Mouse (Mus musculus) cerebellum, postnatal 14 days (tissue): Measurements from ENCODE around the gene Satb2.

Experiments
- DNase-seq, 2 experiments: peaks; one replicate each; pipeline ENCODE4 v3.0.0; 2021; ENCODE audit warnings: mixed read lengths in 2 of 2

The Satb2 gene

DNA sequence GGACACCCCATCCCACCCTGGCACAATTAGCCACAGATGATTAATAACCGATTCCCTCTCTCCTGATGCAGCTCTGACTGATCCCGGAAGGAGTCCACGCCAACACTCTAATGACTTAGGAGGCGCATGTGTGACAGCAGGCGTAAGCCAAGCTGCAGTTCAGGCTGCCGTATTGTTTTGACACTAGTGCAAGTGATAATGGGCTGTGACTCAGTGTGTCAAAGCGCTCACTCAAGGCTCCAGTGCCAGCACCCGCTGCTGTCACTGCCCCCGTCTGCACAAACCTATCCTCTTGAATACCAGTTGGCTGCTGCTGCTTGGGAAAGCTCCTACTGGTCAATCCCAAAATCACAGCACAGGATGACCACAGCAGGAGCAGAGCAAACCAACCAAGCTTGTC lies 49.7 kb downstream of the Satb2 start:
- DNase-seq: peak; percentile 27 to 40

DNA sequence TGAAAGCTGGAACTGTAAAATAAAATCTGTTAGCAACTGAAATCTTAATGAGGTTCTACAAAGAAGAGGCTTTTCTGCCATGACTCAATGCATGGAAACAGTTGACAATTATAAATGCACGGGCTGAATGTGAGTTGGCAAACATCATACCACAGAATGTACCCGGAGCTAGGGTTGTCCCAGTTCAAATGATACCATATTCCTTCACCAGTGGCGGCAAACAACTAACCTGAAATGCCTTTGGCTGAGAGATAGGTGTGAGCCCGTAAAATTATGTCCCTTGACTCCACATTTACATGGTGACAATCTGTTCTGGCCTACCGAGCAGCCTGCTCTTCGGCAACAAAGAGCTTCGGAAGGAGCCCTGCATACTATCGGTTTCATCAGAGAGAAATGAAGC lies 58.0 kb downstream of the Satb2 start:
- no peak for DNase-seq

DNA sequence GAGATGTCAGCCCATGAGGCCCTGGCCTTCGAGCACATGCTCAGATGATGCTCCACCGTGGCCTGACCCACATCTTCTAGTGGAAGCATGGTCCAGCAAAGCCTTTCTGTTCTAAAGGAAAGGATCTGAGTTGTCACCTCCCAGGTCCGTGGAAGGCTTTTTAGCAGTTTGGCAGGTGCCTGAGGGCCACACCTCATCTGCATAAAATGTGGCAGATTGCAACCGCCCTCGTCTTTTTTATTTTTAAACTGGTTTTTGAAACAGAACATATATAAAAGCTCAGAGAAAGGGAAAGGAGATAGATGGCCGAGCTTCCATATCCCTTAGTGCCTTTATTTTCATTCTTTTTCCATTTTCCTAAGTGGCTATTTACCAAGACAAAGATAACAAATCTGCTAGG lies 64.2 kb downstream of the Satb2 start:
- DNase-seq: no peak

DNA sequence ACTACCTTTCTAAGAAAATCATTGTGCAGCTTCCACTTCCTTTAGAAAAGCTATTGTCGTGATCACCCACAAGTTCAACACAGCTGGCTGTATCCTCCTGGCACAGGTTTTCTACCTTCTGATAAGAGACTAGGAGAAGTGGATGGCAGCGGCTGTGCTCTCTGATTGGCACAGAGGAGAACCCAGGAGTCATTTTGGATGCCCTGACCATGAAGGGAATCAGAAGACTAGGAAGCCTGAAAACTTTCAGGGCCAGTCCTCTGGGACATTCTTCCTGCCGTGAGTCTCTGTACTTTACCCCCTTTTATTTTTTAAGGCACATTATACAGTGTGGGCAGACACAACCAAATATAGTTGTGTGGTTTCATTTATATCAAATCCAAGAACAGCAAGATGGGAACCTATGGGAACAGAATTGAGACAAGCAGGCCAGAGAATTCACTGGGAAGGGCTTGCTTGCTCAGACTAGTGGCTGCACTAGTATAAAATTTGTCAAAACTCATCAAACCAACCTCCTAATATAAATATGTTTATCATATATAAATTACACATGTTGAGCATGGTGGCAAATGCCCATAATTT lies 77.7 kb downstream of the Satb2 start:
- DNase-seq: no peak

DNA sequence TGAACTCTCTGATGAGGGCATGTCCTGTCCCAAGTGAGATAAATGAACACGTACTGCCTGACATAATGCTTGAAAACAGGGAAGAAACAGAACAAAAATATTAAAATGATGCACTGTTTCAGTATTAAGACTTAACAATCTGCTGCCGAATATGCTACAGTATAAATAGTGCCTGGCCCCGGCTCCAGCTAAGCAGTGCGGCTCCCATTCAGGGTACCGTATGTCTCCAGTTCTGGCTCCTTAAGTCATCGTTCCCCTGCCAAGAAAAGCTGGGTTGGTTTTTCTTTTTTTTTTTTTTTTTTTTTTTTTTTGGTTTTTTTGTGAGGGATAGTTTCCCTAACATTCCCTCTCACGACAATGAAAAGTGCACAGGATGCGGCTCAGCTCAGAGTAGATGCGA lies 78.3 kb downstream of the Satb2 start:
- DNase-seq: peak; percentile 19 to 24

- no peak for DNase-seq
Observed at GRCm38 (mm10) chr1:56898606-56899396, 79.6 kb downstream of the Satb2 start.

GRCm38 (mm10) chr1:56897492-56898180 lies 80.8 kb downstream of the Satb2 start:
- no peak for DNase-seq

DNA sequence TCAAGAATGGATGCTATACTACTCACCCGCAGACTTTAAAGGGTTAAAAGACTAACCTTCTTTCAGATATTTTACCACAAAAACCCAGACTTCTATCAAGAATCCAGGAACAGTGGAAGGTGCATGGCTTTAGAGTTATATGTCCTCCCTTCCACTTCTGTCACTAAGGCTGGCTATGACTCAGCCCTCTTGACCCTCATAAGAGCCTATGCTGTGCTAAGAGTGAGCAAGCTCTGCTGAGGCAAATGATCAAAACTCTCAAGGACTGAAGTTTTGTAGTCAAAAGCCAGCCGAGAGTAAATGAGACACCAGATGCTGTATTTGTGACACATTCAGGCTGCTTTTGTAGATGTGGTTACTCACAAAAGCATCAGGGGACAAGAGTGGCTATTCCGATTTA lies 81.8 kb downstream of the Satb2 start:
- no peak for DNase-seq

GRCm38 (mm10) chr1:56892766-56893165 lies 85.7 kb downstream of the Satb2 start:
- DNase-seq: no peak

DNA sequence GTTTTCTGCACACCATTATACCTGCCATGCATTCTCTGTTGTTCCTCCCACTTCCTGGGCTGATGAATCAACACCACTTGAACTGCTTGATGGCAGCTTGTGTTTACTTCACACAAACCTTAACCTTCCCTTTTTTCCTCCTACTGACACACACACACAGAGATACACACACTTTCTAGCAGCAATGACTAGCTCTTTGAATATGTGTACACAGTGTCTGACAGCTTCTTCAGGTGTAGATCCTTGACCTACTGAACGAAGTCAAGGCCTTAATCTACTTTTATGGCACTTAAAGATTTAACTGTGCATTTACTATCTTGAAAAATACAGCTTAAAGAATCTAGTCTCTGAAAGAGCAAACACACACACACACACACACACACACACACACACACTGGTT lies 89.5 kb downstream of the Satb2 start:
- DNase-seq: no peak

GRCm38 (mm10) chr1:56887524-56887923 lies 90.9 kb downstream of the Satb2 start:
- DNase-seq: no peak

DNA sequence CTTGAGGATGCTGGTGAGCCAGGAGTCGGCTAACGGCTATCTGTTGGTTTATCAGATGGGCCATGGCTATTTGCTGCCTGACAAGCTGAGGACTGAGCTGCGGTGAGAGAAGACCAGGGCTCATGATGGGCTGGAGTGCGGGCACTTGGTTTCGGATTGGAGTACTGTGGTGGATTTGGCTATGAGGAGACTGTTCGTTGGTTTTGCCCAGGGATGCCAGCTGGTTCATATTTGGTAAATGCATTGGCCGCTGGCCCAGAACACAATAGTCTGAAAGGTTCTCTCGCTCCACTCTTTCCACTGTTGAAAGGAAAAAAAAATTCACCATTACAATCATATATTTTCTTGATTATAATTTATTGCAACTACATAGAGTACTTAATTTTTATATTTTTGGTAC lies 107.0 kb downstream of the Satb2 start:
- peak; percentile 42 to 49 for DNase-seq

DNA sequence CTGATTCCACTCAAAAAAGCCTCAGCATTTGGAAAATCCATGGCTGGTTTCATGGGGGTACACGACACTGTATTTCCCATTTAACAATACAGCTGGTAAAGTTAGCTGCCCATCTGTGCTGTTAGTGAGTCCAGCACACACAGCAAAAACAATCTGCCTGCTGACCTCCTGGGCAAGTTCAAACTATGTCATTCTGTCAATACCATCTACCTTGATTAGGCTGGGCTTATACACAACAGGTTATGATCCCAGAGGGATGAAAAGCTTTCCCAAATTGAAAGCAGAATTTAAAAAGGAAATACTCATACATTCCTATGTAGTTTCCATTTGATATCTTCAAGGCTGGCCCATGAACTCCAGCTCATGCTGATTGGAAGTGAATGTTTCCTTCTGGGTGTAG lies 113.2 kb downstream of the Satb2 start:
- no peak for DNase-seq

- no peak for DNase-seq
Observed at GRCm38 (mm10) chr1:56862799-56863198, 115.7 kb downstream of the Satb2 start.

DNA sequence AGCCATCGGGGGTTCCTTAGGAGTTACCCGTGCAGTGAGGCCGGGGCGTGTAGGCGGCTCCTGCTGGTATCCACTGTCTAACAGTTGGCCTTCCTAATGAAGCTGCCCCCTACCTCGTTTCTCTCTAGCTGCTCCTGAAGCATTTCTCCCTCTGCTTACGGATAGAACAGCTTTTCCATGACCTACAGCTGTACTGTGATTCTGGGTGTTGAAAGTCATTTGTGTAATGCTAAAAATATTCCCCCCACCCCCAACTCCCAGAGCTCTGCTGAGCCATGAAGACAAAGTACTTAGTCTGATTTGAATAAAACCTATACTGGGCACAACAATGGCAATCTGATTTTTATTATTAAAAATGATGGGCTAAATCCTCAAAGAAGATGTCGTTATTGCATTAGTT lies 121.2 kb downstream of the Satb2 start:
- DNase-seq: no peak

- peak in 1 of 2 experiments; percentile 45 for DNase-seq
Observed at GRCm38 (mm10) chr1:56850446-56850845, 128.0 kb downstream of the Satb2 start.

DNA sequence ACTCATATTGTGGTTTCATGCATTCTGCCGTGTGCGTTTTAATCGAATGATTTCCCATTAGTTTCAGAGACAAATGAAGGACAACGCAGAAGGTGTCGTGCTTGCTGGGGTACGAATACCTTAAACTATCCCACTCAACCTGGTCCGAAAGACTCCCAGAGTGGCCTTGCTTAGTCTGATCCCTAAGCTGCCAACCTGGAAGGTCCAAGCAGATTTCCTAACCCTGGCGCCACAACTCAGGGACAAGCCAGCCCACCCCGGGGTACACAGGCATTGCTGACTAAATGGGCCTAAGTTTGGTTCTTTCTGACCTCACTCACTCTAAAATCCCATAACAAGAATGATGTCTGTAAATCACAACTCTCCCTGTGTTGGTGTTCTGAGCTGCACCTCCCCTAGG lies 132.1 kb downstream of the Satb2 start:
- no peak for DNase-seq

DNA sequence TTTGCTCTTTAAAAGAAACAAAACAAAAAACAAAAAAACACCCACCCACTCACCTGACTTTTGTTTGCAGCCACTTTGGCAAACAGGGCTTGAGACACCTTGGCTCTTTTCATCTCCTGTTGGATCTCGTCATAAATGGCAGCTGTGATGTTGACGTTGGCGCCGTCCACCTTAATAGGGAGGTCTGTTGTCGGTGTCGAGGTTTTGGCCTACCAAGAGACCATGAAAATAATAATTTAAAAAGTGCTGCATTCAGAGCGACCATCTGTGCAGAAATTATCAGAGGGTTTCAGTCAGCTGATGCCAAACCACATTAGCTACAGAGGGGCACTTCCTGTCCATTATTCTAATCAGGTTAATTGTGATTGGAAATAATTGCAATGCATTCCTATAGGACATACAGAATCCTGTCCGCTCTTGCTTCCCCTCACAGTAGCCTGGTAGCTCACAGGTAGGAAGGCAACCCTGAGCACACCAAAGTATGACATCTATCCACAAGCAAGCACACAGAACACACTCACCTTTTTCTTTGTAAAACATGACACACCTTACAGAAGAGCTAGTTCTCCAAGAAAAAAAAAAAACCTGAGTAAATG lies 132.8 kb downstream of the Satb2 start:
- peak; percentile 29 to 31 for DNase-seq

DNA sequence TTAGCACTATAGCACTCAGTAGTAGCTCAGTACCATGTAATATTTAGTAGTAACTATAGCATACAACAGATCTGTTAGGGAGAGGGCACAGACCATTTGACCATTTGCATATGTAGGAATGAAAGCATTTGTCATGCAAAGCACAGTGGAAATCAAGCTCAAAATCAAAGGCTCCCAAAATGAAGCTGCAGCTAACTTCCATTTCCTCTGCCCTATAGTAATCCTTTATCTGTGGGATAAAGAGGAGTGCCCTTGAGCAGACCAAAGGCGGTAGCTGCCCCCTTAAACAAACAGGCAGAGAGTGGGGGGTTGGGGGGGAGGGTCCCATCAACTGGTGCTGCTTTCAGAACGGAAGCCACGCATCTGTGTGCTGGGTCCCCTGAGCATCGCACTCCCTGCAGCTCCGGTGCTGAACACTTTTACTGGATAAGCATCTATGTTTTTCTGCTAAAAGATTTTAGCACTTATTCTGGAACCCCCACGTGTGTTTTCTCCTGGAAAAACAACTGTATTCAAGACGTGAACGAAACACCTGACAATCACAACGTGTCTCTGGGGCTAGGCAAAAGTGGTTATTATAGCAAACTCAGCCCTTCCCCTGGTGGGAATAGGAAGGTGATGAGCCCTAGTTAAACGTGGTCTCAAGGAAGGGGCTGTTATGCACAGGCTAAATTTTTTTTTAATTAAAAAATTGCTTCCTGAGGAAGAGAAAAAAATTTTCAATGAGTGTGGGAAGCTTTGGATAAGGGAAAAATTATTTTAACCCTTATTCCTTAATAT lies 133.7 kb downstream of the Satb2 start:
- DNase-seq: no peak

DNA sequence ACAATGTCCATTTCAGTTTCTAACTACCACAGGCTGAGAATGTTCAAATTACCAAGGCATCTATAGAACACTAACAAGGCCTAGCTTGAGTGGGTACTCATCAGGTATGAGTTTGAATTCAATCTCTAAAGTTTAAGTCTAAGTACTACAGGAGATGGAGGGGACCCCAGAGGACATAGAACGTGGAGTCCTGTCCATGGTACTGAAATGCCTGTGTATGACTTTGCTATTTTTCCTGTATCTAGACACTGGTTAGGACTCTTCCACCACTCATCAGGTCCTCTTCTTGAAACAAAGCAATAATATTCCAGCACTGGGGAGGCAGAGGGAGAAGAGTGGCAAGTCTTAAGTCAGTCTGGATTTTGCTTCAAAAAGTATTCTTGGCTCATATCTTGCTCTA lies 139.5 kb downstream of the Satb2 start:
- DNase-seq: no peak

DNA sequence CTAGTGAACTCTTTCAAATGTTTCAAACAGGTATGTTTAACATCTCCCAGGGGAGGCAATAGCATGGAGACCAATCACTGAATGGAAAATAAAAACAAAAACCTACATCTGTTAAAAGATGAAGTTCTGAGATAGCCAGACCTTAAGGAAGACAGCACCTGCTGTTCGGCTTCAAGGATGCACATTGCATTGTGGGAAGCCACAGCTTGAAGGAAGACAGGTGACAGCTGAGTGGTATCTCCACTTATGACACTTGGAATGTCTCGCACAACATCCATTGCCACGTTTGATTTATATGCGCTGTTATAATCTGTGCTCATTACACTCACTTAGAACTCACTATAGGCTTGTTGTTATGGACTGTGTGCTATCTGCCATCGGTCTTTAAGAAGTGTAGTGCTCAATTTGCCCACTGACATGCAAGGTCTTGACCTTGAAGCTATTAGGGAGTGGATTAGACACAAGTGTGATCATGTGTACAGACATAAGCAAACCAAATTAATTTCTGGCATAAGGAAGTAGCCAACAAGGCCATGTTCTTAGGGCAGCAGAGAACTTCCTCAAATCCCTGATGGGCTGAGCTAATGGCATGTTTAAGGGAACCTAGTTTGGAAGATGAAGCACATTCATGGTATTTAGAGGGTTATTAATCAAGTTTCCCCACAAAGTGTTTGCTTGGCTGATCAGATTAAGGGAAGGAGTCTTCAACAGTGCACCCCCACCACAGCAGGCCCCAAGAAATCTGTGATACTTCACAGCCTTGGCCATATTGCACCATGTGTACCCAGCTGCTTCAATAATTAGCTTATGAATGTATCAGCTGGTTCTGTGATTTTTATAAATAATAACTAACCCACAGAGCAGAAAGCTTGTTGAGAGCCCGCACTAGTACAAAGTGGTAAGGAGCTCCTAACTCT lies 144.2 kb downstream of the Satb2 start:
- DNase-seq: no peak

DNA sequence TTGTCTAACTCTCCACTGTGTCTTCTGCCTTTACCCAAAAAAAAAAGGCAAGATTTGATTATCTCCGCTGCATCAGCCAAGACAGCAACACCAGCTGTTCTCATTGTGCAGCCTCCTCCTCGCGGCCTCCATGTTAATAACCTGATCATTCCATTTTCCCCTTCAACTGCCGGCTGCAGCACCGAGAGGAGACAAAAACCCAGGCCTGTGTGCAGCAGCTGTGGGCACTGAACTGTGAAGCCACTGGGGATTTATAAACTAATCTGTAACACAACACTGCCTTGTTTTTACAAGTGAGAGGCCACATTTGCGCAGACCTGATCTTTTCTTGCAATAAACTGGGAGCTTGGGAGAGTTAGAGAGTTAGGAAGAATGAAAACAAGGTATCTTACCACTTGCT lies 145.1 kb downstream of the Satb2 start:
- peak in 1 of 2 experiments; percentile 42 for DNase-seq
